Mouse (Mus musculus): ENCODE results near the gene Bcl2l12. TPM values are rescaled to one million over a fixed set of nuclear protein-coding genes. Genes with fewer than 3 reads are reported as not detected.
A peak's percentile ranks its signal among the peaks of the same experiment; 100 is the strongest.

The Bcl2l12 gene
- total RNA-seq, 2 experiments from 2014 or later, result 10.2 to 11.2 TPM

DNA sequence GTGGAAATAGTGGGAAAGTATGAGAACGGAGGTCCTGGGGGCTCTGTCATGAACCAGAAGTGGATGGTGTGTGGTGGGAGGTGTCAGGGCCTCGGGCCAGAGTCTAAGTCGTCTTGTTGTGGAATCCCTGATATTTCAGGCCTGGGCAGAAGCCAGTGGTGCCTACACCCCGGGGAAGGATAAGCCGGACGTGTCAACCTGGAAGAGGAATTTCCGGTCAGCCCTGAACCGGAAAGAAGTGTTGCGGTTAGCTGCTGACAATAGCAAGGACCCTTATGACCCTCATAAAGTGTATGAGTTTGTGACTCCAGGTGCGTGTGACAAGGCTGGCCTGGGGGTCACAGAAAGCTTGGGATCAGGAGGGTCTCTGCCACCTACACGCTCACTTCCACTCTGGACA, 1.2 kb upstream of the Bcl2l12 start:
- no peak for DNase-seq (ENCODE audit: low spot score)
- intact Hi-C loops (cut with DNase I), result loop anchor here (2.0 kb wide), 1 partner anchor 15 kb away; no protein-coding TSS in a partner anchor

DNA sequence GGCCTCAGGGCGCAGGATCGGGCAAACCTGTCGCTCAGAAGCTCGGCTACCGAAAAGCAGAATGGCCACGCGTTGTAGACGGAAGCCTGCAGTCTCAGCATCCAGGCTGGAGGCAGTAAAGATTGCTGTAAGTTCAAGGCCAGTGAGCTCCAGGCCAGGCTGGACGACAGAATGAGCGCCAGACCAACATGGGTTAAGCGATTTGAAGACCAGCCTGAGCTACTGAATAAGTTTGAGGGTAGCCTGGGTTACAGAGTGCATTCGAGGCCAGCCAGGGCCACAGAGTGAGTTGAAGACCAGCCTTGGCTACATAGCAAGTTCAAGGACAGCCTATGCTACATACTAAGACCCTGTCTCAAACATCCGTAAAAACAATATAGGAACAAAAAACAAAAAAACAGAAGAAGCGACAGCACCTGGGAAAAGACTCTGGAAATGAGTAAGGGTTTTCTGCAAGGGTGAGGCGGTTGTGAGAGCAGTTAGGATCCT, 528 bp downstream of the Bcl2l12 start:
- intact Hi-C loops (cut with DNase I), result no loop called here
- no peak for DNase-seq (ENCODE audit: low spot score)

DNA sequence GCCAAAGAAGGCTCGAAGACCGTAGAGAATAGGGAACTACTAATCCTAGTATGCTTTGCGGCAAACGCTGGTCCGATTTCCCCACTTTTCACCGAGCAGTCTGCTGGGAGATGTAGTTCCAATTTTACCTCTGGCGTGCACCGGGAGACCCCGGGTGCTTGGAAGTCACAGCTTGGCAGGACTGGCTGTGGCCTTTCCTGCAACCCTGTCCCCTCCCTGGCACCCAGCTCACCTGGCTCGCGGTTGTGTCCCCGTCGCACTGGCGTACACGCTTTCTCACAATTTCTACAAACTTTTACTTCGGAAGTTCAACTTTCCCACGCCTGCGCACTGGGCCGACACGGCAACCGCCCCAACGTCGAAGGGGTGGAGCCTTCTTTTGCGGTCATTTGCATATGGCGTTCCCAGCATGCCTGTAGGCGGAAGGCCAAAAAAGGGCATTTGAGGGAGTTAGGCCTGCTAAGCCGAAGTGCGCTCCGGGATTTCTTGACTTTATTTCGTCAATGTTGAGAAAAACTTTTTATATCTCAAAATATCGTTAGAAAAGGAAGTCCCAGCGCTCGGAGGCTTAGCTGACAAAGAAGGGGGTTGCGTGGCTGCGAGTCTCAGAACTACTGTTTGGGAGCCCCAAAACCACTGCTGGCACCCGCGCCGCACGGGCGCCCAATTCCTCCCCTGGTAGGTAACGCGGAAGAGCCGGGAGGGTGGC, 1.1 kb downstream of the Bcl2l12 start, which contains the start of gene Irf3:
Gene Irf3, plus strand, starts transcription at position 418 of the 709 bp plus-strand sequence.
- DNase-seq (ENCODE audit: low spot score), result peak; percentile 93
- intact Hi-C loops (cut with DNase I), result no loop called here

DNA sequence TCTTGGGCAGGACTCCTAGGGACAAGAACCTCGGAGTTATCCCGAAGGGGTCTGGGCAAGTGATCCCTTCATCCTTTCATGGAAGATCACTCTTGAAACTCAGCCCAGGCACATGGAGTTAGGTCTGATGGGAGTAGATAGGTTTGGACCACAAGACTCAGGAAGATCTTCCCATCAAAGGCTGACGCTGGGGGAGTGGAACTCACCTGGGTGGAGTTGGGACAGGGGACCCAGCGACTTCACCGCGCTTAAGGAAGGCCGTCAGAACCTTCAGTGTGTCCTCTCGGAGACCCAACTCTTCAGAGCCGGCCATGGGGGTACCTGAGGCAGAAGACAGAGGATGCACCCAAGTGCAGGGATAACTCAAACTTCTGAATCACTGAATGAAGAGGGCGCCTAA, 1.8 kb downstream of the Bcl2l12 start:
- no peak for DNase-seq (ENCODE audit: low spot score)
- intact Hi-C loops (cut with DNase I), result no loop called here

DNA sequence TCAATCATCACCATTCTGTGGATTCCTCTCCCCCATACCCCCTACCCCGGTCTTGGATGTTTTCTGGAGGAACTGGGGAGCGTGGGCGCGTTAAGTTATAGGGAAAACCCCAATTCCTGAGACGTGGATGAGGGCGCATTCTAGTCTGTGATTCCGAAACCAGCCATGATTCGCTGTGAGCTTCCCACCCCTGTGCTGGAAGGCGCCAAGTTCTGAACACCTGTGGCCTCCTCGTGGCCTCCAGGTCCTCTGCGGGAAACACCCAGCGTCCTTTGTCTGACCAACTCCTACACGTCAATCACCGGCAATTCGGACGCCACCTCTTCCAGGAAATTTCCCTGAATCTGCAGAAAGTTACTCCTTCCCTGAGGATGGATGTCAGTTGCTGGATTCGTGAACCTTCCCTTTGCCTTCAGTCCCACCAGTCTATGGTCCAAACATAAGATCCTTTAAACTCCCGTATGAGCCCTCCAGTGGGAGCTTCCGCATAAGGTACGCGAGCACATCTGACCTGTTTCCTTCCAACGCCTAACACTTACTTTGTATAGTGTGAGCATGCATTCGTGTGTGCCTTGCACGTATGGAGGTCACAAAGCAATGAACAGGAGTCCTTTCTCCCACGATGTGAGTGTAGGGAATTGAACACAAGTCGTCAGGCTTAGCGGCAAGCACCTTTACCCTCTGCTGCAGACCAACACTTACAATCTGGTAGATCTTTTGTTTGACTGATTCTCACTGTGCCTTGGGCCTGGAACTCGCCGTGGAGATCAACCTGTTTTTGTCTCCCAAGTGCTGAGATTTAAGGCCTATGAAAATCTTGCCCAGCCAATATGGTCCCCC, 11.4 kb downstream of the Bcl2l12 start:
- intact Hi-C loops (cut with DNase I), result loop anchor here (5.0 kb wide), 1 partner anchor 140 kb away; the partner anchor contains the start of gene Rpl13a
- DNase-seq (ENCODE audit: low spot score), result no peak

DNA sequence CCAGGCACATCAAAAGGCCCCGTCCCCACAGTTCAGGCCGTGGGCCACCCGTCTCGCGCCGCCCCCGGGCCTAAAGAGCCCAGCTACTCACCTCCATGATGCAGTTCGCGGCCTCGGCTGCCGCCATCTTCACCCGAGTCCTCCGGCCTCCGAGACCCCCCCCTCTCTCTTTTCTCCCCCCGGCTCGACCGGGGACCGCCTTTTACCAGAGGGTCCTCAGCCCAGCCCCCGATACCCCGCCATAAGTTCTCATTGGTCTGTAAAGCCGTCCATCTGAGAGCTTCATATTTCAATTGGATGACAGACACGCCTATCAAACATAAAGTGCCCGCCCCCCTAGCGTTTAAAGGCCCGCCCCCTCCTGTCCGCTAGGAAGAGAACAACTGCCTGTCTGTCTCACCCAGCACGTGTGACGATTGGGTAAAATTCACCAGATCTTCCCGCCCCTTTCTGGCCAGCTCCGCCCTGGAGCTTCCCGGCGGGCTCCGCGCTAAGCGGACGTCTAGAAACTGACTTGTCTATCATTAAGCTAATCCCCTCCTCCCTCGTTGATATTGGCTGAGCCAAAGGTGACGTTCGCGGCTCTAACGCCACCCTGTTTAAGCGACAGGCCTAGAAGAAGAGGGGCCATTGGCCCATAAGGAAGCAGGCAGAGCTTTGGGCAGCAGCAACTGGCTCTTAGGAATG, 12.2 kb downstream of the Bcl2l12 start, which contains the start of gene Prmt1:
Gene Prmt1, minus strand, starts transcription at position 377 of the 687 bp plus-strand sequence.
- peak; percentile 99 for DNase-seq (ENCODE audit: low spot score)
- intact Hi-C loops (cut with DNase I), result loop anchor here (5.0 kb wide), 1 partner anchor 141 kb away; the partner anchor contains the start of gene Rpl13a

DNA sequence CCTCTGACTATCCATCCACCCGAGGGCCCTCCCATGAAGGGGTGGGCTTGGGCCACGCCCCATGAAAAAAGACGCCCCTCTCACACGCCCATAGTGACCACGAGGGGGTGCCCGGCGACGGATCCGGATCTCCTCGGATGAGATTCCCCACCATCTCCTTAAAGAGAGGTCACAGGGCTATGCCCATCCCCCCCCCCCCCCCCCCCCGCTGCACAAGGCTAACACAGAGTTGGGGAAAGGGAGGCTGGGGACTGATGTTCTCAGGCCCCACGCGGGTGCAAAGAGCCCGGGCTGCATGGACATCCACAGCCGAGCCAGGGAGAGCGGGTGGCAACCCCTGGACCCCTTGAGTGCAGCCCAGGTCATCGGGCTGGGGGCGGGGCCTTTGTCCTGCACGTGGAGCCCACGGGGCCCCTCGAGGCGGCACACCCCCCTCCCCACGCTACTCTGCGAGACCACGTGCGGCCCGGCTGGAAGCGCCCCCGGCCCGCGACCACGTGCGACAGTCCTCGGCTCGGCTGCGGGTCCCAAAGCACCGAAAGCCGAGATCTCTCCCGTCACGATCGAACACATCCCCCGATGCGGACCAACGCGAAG, 12.8 kb downstream of the Bcl2l12 start:
- DNase-seq (ENCODE audit: low spot score), result peak; percentile 67
- intact Hi-C loops (cut with DNase I), result loop anchor here (5.0 kb wide), 1 partner anchor 142 kb away; the partner anchor contains the start of gene Rpl13a

DNA sequence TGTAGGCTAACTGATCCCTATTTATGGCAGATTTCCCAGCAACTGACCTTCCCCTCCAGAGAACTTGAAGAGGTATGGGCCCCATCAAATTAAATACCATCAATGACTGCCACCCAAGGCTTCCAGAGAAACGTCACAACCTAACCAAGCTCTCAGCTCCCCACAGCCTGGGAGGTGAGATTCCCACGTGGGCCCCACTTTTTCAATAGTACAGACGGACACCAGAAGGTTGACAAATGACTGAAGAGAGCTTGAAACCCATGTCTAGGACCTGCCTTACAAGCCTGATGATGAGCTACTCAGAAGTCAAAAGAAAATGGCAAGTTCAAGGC, 13.7 kb downstream of the Bcl2l12 start:
- DNase-seq (ENCODE audit: low spot score), result no peak
- intact Hi-C loops (cut with DNase I), result loop anchor here (5.0 kb wide), 2 partner anchors 38 to 143 kb away; partner anchors contain the start of gene Rpl13a

DNA sequence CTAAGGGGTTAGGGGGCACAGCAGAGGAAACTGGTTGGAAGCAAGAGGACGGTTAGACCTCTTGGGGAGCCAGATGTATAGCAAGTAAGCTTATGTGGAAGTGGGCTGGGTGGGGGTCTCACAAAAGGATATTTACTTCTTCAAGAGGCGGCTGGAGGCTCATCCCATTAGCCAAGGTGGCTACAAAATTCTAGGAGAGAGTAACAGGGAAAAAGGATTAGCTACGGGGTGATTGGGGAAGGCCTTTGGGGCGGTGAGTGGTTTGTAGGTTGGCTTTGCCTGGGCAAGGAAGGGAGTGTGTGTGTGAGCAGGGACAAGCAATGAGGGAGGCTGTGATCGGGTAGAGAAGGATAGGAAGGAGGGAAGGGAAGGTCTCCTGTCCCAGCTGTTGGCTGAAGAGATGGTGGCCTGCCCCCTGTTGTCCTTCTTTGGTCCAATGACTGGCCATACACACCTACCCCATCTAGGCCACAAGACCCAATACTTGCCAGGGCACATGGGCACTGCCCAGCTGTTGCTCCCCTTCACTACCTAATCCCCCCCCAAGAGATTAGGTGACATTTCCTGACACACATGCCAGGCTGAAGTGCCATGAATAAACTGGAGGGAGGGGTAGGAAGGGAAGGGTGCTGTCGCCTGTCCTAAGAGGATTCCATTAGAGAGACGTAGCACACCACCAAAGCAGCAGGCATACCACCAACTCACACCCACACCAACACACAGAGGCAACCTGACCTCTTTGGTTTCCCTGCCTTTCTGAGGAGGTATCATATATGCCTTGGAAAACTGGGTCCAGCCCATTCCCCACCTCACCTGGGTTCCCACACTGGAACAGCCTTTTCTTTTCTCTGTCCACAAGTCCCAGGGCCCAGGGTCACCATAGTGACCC, 14.3 kb downstream of the Bcl2l12 start:
- intact Hi-C loops (cut with DNase I), result loop anchor here (2.0 to 5.0 kb wide), 2 partner anchors 38 to 85 kb away; no protein-coding TSS in a partner anchor
- no peak for DNase-seq (ENCODE audit: low spot score)

DNA sequence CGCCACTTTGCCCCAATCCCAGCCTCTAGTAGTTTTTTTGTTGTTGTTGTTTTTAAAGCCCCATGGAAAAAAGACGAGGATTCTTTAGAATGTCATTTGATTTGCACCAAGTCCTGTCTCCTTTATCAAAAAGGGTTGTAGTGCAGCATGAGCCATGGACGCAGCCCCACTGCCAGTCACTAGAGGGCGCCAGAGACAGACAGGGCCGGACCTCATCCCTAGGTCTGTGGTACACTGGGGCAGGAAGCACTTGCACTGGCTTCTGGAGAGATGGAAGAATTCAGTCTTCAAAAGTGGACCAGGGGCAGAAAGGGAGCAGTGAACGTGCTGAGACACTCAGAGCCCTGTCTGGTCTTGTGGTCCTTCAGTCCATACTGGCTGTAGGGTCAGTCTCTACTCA, 15.4 kb downstream of the Bcl2l12 start:
- peak; percentile 54 for DNase-seq (ENCODE audit: low spot score)
- intact Hi-C loops (cut with DNase I), result loop anchor here (2.0 to 5.0 kb wide), 2 partner anchors 39 to 86 kb away; no protein-coding TSS in a partner anchor

DNA sequence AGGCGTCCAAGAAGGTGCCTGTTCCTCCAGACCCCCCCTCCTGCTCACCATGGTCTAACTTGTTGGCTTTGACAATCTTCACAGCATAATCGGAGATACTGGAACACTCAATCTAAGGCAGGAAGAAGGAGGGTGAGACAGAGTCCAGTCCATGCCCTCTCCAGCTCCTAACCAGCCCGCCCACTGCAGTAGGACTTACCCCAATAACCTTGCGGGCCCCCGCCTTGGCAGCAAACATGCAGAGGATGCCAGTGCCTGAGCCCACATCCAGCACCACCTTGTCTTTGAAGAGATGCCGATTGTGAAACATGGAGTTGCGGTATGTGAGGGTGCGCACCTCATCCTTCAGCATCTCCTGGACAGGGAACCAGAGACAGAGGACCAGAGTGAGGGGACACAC, 17.0 kb downstream of the Bcl2l12 start:
- DNase-seq (ENCODE audit: low spot score), result no peak
- intact Hi-C loops (cut with DNase I), result loop anchor here (5.0 kb wide), 1 partner anchor 41 kb away; no protein-coding TSS in a partner anchor

DNA sequence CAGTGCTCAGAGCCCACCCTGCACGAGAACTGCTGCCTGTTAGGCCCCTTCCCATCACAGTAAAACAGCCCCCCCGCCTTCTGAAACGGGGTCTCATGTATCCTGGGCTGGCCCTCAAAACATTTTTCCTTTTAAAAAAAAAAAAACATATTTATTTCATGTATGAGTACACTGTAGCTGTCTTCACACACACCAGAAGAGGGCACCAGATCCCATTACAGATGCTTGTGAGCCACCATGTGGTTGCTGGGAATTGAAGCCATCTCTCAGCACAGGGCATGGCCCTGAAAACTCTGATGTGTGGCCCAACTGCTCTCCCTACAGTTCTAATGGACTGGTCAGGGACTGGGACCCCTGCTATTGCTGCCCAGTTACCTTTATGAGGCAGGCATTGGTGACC, 20.2 kb downstream of the Bcl2l12 start:
- DNase-seq (ENCODE audit: low spot score), result no peak
- intact Hi-C loops (cut with DNase I), result no loop called here

DNA sequence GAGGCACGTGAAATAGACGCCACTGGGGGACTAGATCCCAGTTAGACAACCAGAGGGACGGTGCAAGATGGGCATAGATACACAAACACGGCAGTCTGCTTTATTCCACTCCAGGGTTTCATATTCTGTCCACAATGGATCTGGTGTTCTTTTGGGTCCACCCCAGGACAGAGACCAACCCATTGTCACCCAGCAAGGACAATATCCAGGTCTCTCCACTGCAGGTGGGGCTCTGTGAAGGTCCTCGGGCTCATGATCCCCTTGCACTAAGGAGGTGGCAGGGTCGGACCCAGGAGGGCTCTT, 23.4 kb downstream of the Bcl2l12 start:
- no peak for DNase-seq (ENCODE audit: low spot score)

DNA sequence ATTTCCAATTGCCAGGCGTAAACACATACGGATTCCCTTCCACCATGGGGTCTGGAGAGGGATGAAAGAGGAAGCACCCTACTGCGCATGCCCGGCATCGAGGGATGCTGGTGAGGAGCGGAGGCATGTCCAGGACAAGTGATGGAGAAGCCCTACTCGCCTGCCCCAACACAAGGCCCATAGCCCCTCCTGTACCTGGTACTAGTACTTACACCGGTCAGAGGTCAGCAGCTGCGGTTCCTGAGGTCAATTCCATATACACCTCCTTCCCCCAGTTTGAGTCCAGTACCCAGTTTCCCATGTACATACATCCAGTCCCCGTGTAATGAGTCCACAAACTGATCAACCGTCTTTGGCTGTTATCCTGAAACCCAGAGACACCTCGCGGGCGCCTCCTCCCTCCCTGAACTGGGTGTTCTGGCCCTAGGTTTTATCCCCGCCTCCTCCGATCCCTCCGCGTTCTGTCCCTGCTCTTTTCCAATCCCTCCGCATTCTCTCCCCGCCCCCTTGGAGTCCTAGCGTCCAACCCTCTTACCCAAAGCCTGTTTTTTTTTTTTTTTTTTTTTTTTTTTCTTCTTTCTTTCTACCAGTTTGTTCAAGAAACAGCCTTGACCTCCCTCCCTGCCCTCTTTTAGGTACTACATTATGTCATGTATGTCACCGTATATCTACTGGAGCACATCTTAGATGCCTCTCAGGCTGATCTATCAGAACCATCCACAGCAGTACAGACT, 24.0 kb downstream of the Bcl2l12 start, which contains the start of gene Cpt1c:
Gene Cpt1c, minus strand, starts transcription at position 469 of the 734 bp plus-strand sequence.
- DNase-seq (ENCODE audit: low spot score), result peak; percentile 66
- intact Hi-C loops (cut with DNase I), result no loop called here

More for the DNA sequence above, 23.4 kb downstream of the Bcl2l12 start:
- intact Hi-C loops (cut with DNase I), result no loop called here

DNA sequence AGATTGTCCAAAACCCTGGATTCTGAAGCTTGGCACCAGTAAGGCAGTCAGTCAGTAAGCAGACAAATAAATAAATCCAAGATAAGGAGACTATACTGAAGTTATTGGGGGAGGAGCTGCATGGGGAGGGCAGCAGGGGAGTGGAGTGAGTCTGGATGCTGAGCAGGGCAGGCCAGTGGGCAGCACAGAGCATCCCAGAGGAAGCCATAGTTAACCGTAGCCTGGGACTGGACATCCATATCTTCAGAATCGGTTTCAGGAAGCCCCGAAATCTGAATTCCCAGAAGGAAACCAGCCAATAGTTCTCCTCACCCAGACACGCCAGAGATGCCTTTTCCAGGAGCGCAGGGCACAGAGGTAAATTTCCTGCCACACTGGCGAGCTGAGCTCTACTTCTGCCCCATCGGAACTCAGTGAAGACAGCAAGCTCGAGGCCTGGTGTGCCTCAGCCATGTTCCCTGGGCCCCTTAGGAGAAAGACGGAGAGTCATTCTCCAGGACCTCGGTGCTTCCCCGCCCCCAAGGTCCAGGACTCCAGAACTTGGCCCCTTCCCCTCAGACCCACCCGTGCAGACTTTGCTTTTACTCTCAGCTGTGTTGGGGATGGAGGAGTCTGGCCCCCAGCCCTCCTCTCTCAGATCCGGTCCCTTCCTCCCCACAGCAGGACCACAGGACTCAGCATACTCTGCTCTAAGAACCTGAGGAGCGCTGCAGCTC, 24.9 kb downstream of the Bcl2l12 start:
- intact Hi-C loops (cut with DNase I), result no loop called here
- no peak for DNase-seq (ENCODE audit: low spot score)

DNA sequence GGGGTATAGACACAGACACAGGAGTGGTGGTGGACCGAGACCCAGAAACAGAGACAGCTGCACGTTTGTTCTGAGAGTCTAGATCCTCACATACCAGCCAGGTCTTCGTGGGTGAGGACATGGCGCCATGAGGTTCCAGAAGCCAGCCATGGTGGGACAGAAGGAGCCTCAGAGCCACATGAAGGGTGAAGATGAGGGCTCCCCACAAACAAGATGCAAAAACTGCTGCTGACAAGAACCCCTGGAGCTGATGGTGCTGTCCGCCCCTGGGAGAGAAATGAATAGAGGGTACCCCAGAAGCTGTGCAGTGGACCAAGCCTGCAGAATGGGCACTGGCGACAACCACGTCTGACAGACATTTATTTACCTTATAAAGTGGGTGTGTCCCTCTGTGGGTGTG, 27.4 kb downstream of the Bcl2l12 start:
- intact Hi-C loops (cut with DNase I), result no loop called here
- DNase-seq (ENCODE audit: low spot score), result no peak

DNA sequence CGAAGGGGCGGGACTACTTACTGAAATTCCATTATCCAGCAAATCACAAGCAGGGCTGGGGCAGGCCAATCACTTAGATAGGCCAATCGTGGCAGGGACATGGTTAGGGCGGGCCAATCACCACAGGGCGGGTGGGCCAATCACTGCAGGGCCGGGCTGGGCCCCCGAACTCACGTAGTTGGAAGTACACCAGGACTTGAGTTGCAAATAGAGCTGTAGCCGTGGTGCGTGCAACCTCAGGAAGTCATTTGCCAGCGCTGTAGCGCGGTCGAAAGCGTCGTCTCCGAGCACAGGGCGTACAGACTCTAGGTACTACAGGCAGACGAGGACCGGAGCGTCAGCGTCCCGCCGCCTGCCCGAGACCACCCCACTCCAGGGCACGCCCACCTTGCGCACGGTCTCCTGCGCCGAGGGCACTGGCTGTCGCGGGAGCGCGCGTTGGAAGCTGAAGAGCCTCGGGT, 28.3 kb downstream of the Bcl2l12 start:
- intact Hi-C loops (cut with DNase I), result no loop called here
- DNase-seq (ENCODE audit: low spot score), result peak; percentile 80
